Mouse (Mus musculus) bone marrow, adult 2 months (tissue): ENCODE data around the gene Pde3a.

Source experiments
- CTCF ChIP-seq: fragments of 200-500 bp; IDR thresholded peaks from 2 replicates; pipeline ENCODE4 v1.5.1; 2011; ENCODE audit warnings: low read length, control low read depth; ENCODE audit not compliant: control insufficient read depth, insufficient read depth
- POLR2A ChIP-seq: fragments of 200-500 bp; IDR thresholded peaks from 2 replicates; pipeline ENCODE4 v1.6.1; 2011; ENCODE audit warnings: low read depth, mild to moderate bottlenecking, control low read depth, low read length, borderline replicate concordance; ENCODE audit not compliant: control insufficient read depth

GRCm38 (mm10) chr6:141333245-141333644, 84.2 kb downstream of the Pde3a start:
- TF ChIP-seq POLR2A (no peak), CTCF (no peak)
